Mouse (Mus musculus) central nervous system, embryonic 11.5 days (tissue): ENCODE measurements around the gene Enho. TPM values are rescaled to one million over a fixed set of nuclear protein-coding genes. Genes with fewer than 3 reads are reported as not detected.

Experiments
- polyA plus RNA-seq: library from polyadenylated mRNA; depleted of rRNA; stranded (reverse); fragments of >200 nt; gene quantifications from 2 replicates; pipeline ENCODE4 v1.2.3, GENCODE M21; 2012; rRNA removed

The Enho gene
- 32.8 and 37.7 TPM in 2 replicates for polyA plus RNA-seq

DNA sequence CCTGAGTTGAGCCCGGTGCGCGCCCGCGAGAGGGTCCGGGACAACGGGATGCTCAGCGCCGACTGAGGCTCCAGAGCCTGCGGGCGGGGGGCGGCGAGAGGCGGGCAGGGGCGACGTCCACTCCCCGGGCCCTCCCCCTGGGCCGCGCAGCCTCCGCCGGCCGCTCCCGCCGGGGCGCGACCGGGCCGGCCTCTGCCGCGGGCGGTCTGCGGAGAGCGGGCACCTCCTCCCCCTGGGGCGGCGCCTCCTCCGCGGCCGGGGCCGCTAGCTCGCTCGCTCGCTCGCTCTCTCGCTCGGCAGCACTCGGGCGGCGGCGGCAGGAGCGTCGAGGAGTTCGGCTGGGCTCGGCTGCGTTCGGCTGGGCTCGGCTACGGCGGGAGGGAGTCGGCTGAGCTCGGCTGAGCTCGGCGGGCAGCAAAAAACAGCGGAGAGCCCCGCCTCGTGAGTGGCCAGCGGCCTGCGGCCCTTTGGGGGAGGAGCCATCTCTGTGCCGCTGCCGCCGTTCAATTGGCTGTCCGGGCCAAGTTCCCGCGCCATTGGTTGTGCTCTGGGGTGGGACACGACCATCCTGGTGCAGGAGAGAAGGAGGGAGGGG, at the start of gene Enho:
Enho (minus strand) TSS at position 412 of the 595 bp plus-strand sequence.

Other genes starting within 250 kb of the Enho start
- gene Kif24, start 175.4 kb downstream of the Enho start, polyA plus RNA-seq: 10.1 and 10.4 TPM in 2 replicates
- 29.0 and 48.4 TPM in 2 replicates for gene Nudt2, start 175.2 kb downstream of the Enho start, polyA plus RNA-seq
- gene AI464131, start 137.2 kb downstream of the Enho start, polyA plus RNA-seq: 4.5 and 5.2 TPM in 2 replicates
- gene 1110017D15Rik, start 123.0 kb downstream of the Enho start, polyA plus RNA-seq: 3.3 and 3.7 TPM in 2 replicates
- gene Fam219a, start 70.8 kb downstream of the Enho start, polyA plus RNA-seq: 34.1 and 43.0 TPM in 2 replicates
- 1.7 and 3.9 TPM in 2 replicates for gene Dnaic1, start 70.5 kb downstream of the Enho start, polyA plus RNA-seq
- gene Cntfr, start 56.8 kb upstream of the Enho start, polyA plus RNA-seq: 69.6 and 76.5 TPM in 2 replicates
- gene Il11ra1, start 59.7 kb upstream of the Enho start, polyA plus RNA-seq: 74.6 and 76.8 TPM in 2 replicates
- 58.6 and 86.2 TPM in 2 replicates for gene Rpp25l, start 73.2 kb upstream of the Enho start, polyA plus RNA-seq
- 90.0 and 138 TPM in 2 replicates for gene Dctn3, start 82.8 kb upstream of the Enho start, polyA plus RNA-seq
- 0.72 and 1.1 TPM in 2 replicates for gene Arid3c, start 90.8 kb upstream of the Enho start, polyA plus RNA-seq
- gene Galt, start 114.9 kb upstream of the Enho start, polyA plus RNA-seq: 28.8 and 41.3 TPM in 2 replicates
- gene Sigmar1, start 115.8 kb upstream of the Enho start, polyA plus RNA-seq: 51.4 and 59.4 TPM in 2 replicates
- gene Ccl27a, start 133.9 kb upstream of the Enho start, polyA plus RNA-seq: 106 and 167 TPM in 2 replicates